Mouse (Mus musculus): ENCODE measurements around the gene Sclt1.

DNA sequence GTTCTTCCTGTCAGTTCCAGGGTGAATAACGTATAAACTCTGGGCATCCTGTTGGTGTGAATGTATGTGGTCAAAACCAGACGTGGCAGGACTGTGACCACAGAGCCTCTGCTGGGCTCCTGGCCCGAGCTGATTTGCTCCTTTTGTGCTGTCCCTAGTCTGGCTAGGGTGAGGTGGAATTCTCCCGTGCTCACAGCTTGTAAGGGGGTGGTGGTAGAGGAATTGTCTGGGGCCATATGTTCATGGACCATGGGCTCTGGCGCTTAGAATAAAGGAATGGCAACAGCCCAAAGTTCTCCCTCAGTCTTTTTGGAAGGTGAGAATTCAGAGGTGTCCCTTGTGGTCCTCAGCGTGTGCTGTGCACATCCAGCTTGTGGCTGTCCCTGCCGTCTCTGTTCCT is 149.5 kb downstream of the Sclt1 start:
- TF ChIP-seq CTCF (IDR thresholded peaks at IDR 0.05) (no peak), EP300 (IDR thresholded peaks at IDR 0.05) (no peak)

All from lung, postnatal 0 days (tissue).